Mouse (Mus musculus) midbrain, embryonic 13.5 days (tissue): ENCODE measurements at regions not wholly inside any gene's neighbourhood (a gene's known extent, or its start where the extent isn't known, plus 50 kb on each side); places are given as distances from the start of the nearest gene placed in this dataset.

ENCODE experiments used
- microRNA counts: library from miRNA; unstranded; fragments of <30 nt; microRNA quantifications from one replicate; lab custom pipeline; 2016
- microRNA-seq: library from miRNA; unstranded; fragments of <30 nt; microRNA quantifications from one replicate; pipeline ENCODE4, GENCODE M21; 2016

MicroRNA genes in the stretch of these regions (microRNA counts, 519-probe panel; counts per million panel counts)
- microRNA mmu-miR-124 (lab: Ali Mortazavi, UCI), result 7,112 counts per million, percentile 99 among the panel's probes with 10 or more counts

Small RNA genes lying in the stretch of these regions (microRNA-seq; reads per million reads assigned to microRNA genes)
- gene Mir124a-1, result 2.5 reads per million, percentile 7 among the genes with 10 or more reads in this experiment
- gene Mir3078, result 39.8 reads per million, percentile 43 among the genes with 10 or more reads in this experiment
